Mouse (Mus musculus): ENCODE measurements at regions not wholly inside any gene's neighbourhood (a gene's known extent, or its start where the extent isn't known, plus 50 kb on each side); places are given as distances from the start of the nearest gene placed in this dataset.
"Not testable (repeated sequence)": the region's sequence is repeated elsewhere in the genome, so short reads cannot be mapped to it uniquely, and the experiment has no call there.

- DNase-seq, result no peak
Observed at GRCm38 (mm10) chr2:146724924-146725555, 130.6 kb upstream of the Kiz start.

DNA sequence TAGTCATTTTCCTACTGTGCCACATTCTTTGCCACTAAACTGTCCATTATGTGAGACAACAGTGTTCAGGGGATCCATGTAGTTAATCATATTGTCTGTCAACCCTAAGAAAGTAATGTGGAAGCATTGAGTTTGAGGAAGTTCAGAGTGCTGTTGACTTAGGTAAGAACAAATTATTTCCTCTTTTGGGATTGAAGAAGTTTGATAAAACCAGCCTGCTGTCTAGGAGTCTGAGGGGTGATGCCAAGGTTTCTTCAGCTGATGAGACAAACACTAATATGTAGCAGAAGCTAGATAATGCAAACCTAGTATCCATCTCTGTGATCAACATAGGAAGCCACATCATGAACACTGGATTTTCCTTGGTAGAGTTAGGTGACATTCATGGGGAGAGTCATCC, 127.0 kb upstream of the Kiz start:
- no peak for DNase-seq

DNA sequence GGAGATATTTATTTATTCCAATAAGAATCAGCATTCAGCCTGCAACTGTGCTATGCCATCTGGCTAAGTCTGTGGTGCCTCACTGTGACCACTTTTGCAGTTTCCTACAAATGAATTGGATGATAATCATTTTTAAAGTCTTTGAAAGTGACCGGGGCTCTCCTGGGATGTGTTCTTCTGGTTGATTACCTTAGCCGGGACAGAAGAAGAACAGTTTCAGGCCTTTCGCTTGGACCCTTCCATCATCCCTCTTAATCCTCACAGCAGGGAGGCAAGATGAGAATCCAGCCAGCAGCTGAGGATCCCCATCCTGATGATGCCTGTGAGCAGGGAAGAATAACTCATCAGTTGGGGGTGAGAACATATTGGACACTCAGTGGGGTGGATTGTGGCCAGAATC, 124.6 kb upstream of the Kiz start:
- DNase-seq, result no peak

DNA sequence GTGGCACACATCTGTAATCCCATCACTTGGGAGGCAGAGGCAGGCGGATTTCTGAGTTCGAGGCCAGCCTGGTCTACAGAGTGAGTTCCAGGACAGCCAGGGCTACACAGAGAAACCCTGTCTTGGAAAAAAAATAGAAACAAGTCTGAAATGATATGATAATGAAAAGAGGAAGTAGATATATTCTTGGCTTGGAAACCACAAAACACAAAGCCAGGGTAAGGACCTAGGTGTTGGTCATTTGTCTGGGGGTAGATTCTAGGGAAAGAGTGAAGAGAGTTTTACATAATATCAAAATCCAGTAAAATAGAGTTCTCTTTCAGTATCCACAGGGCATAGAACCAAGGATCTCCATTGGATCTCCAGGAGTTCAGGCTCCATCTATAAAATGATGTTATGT, 122.8 kb upstream of the Kiz start:
- not testable (repeated sequence) for DNase-seq

GRCm38 (mm10) chr2:146744396-146744795, 111.3 kb upstream of the Kiz start:
- no peak for DNase-seq

GRCm38 (mm10) chr2:146745012-146745682, 110.5 kb upstream of the Kiz start:
- DNase-seq, result no peak

DNA sequence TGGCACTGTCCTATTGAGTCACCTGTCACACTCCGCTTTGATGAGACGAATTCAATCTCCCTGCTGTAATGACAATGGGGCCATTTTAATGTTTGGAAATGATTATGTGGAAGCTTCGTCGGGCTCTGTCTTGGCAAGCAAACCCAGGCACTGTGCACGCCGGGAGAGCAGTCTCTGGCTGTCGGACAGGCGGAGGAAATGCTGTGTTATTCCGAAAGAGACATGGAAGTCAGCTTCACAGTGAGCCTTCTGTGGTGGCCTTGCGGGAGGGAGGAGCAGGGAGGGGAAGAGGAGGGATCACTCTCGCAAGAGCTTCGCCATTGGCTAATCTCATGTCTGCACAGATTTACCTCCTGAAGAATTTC, 110.0 kb upstream of the Kiz start:
- DNase-seq, result no peak

GRCm38 (mm10) chr2:146753988-146754387, 101.7 kb upstream of the Kiz start:
- DNase-seq, result no peak

DNA sequence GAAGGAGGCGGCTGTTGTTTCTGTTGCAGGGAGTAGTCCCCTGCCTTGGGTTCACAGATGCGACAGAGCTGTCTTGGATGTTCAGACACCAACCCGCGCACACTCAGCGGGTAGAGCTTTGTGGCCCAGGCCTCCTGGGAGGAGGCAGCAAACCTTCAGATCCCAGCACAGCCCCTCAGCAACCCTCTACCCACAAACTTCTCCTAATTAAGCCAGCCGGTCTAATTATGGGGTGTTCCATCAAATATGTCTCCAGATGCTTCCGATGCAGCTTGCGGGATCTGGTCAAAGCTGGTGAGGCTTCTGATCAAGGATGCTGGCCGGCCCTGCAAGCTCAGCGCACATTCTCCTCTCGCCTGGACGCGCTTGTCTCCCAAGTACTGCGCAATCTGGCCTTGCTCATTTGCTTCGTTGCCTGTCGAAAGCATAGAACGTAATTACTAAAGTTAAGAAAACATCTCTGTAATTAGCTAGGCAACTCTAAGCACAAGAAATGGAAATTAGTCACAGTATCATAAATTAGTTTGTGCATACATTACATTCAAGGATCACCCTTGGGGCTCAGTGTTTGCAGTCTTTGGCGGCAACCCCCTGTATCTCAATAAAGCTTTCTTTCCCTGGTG, 92.0 kb upstream of the Kiz start:
- DNase-seq, result no peak

GRCm38 (mm10) chr2:146764313-146765255, 91.1 kb upstream of the Kiz start:
- no peak for DNase-seq

- no peak for DNase-seq
Observed at GRCm38 (mm10) chr2:146774876-146775275, 80.8 kb upstream of the Kiz start.

- DNase-seq, result no peak
Observed at GRCm38 (mm10) chr2:146787132-146787810, 68.4 kb upstream of the Kiz start.

- DNase-seq, result no peak
Observed at GRCm38 (mm10) chr2:146787811-146788455, 67.7 kb upstream of the Kiz start.

DNA sequence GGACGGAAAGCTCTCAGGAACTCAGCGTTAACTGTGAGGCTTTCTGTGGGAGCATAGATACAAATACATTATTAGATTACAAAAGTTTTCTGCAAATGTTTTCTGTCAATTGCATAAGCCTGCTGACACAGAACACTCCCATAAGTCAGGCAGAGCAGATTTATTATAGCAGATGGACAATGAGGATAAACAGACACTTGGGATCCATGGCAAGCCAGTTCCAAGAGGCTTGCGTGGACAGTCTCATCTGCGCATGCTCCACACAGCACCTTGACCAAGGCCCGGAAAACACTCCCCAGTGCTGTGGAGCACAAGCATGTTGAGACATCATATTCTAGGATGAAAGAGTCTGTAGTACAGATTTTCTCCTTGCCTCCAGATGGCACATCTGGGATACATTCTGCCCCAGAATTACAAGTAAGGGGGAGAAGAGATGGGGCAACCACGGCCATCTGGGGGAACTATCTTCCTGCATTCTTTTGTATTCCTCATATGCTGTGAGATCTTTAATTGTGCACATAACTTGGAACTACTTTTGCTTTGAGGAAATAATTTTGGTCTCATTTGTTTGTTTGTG, 62.7 kb upstream of the Kiz start:
- no peak for DNase-seq

DNA sequence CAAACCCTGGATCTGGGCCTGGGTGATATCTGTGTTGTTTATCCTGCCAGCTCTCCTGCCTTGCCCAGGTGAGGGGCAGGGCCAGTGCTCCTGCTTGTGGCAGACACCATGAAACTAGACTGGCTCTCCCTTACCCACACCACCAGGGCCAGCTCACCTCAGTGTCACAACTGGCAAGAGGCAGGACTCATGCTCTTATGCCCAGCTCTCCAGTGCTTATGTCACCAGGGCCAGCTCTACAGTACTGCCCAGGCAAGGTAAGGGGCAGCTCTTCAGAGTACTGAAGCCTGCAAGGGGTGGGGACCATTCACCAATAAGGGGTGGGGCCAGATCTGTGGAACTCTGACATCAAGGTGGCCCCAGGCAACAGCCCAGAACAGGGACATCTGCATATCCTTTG, 52.7 kb upstream of the Kiz start:
- DNase-seq, result no peak
